8 mouse cellular contexts compared by ENCODE assay signal in the genomic region with DNA sequence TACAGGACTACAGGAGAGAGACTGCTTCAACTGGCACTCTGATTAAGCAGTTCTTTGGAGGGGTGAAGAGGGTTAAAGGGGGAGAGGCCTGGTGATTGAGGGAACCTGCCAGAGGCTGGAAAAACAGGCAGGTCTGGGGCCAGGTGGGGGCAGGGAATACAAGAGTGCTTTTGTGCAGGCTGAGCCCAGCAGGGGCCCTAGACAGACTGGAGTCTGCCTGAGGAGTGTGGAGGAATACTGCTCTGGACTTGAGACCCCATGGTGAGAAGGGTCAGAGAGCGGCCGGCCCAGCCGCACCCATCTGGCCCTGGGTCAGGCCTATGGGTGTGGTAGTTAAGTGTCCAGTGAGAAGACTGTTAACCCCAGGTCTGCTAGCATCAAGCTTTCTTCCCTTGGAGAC. TPM values are rescaled to one million over a fixed set of nuclear protein-coding genes. Genes with fewer than 3 reads are reported as not detected.
DNase-seq lines count a peak whose midpoint lies in the region; ATAC-seq lines count a peak whose summit lies in the region.

No protein-coding gene starts in this region.

- no peaks in the 10 kb centered on the region for H3K9me3 ChIP-seq in kidney, embryonic 16.5 days (ENCODE audit: low read length)
- H3K9me3 ChIP-seq in embryonic facial prominence, embryonic 14.5 days (ENCODE audit: control insufficient read depth, low read length) = no peaks in the 10 kb centered on the region
- H3K9me3 ChIP-seq in lung, embryonic 16.5 days (ENCODE audit: control insufficient read depth, low read length) = no peaks in the 10 kb centered on the region

- no peaks in the 10 kb centered on the region for H3K27me3 ChIP-seq in kidney, embryonic 16.5 days (ENCODE audit: insufficient read depth, low read length)
- H3K27me3 ChIP-seq in embryonic facial prominence, embryonic 14.5 days (replicated peaks; ENCODE audit: control insufficient read depth, insufficient read depth, low read length) = no peaks in the 10 kb centered on the region
- H3K27me3 ChIP-seq in lung, embryonic 16.5 days (ENCODE audit: control insufficient read depth, insufficient read depth, low read depth, low read length) = no peaks in the 10 kb centered on the region

- peaks cover 38% of the 10 kb centered on the region for H3K36me3 ChIP-seq in kidney, embryonic 16.5 days (ENCODE audit: insufficient read depth, low read length)
- peaks cover 42% of the 10 kb centered on the region for H3K36me3 ChIP-seq in embryonic facial prominence, embryonic 14.5 days (ENCODE audit: control insufficient read depth, insufficient read depth, low read length)
- H3K36me3 ChIP-seq in lung, embryonic 16.5 days (ENCODE audit: control insufficient read depth, insufficient read depth, low read length) = peaks cover 11% of the 10 kb centered on the region

- H3K9ac ChIP-seq in kidney, embryonic 16.5 days (replicated peaks; ENCODE audit: low read length) = no peak overlapping the region
- no peak overlapping the region for H3K9ac ChIP-seq in embryonic facial prominence, embryonic 14.5 days (ENCODE audit: low read depth, low read length)
- H3K9ac ChIP-seq in lung, embryonic 16.5 days (ENCODE audit: low read length) = no peak overlapping the region

- peaks cover 4% of the 10 kb centered on the region; the same call in 1 of the 2 replicates for H3K4me1 ChIP-seq in kidney, embryonic 16.5 days (ENCODE audit: insufficient read depth, low read length)
- peaks cover 20% of the 10 kb centered on the region for H3K4me1 ChIP-seq in embryonic facial prominence, embryonic 14.5 days (ENCODE audit: control insufficient read depth, insufficient read depth, low read length)
- H3K4me1 ChIP-seq in lung, embryonic 16.5 days (replicated peaks; ENCODE audit: control insufficient read depth, insufficient read depth, low read length) = peaks cover 25% of the 10 kb centered on the region

- peak; percentile 49 for ATAC-seq in kidney, embryonic 16.5 days (ENCODE audit: low FRiP score, low TSS enrichment)
- peak; percentile 42; the same call in 1 of the 2 replicates for ATAC-seq in embryonic facial prominence, embryonic 14.5 days (ENCODE audit: low read depth)
- peak; percentile 81 for ATAC-seq in lung, embryonic 16.5 days (ENCODE audit: low read depth)

- WGBS in kidney, embryonic 16.5 days = 43% methylated on average over 3 of the region's 3 CpGs
- WGBS in embryonic facial prominence, embryonic 14.5 days = 38% methylated on average over 3 of the region's 3 CpGs
- WGBS in lung, embryonic 16.5 days = 37% methylated on average over 3 of the region's 3 CpGs

- no peak overlapping the region for H3K4me3 ChIP-seq in kidney, embryonic 16.5 days (ENCODE audit: low read length)
- H3K4me3 ChIP-seq in embryonic facial prominence, embryonic 14.5 days (ENCODE audit: low read depth, low read length) = no peak overlapping the region
- H3K4me3 ChIP-seq in lung, embryonic 16.5 days (ENCODE audit: low read length) = no peak overlapping the region

- no peak overlapping the region for H3K4me2 ChIP-seq in kidney, embryonic 16.5 days (replicated peaks; ENCODE audit: low read depth, low read length)
- H3K4me2 ChIP-seq in embryonic facial prominence, embryonic 14.5 days (ENCODE audit: low read depth, low read length) = no peak overlapping the region
- no peak overlapping the region; the same call in 1 of the 2 replicates for H3K4me2 ChIP-seq in lung, embryonic 16.5 days (ENCODE audit: low read depth, low read length)

- no peak overlapping the region for H3K27ac ChIP-seq in kidney, embryonic 16.5 days (ENCODE audit: low read length)
- H3K27ac ChIP-seq in embryonic facial prominence, embryonic 14.5 days (replicated peaks; ENCODE audit: low read depth, low read length) = peak overlapping the region; percentile 30; the same call in 1 of the 2 replicates
- peak overlapping the region; percentile 72 for H3K27ac ChIP-seq in lung, embryonic 16.5 days (ENCODE audit: low read length)

- DNase-seq in kidney, adult 9 months = no peak
- peak; percentile 88 for DNase-seq in ZHBTc4 (ENCODE audit: low read depth, low spot score)
- DNase-seq in embryonic facial prominence, embryonic 14.5 days (ENCODE audit: low spot score) = peak; percentile 51
- no peak for DNase-seq in frontal cortex, postnatal 36 days (ENCODE audit: low spot score in 2 of 2)
- DNase-seq in adrenal gland, adult (ENCODE audit: inconsistent age in 2 of 2, low spot score in 1 of 2) = no peak
- DNase-seq in adipocyte (ENCODE audit: low spot score) = no peak

RNA-seq across cellular contexts. Expression of a gene that starts 6.7 kb away (rescaled TPM):
- polyA plus RNA-seq in kidney, embryonic 16.5 days (2015; fragmentation: Nextera tagmentation; extraction: Ambion mirVana) = 20.3 and 21.3 TPM in 2 replicates
- 23.9 and 27.3 TPM in 2 replicates for polyA plus RNA-seq in embryonic facial prominence, embryonic 14.5 days (2014; fragmentation: Nextera tagmentation; extraction: Ambion mirVana)
- polyA plus RNA-seq in lung, embryonic 16.5 days (2015; fragmentation: Nextera tagmentation; extraction: Ambion mirVana) = 31.0 and 31.9 TPM in 2 replicates

Comparison
In these comparisons a context has a peak if more than half of its experiments do, and no peak if none do; other contexts are left out.
1. DNase-seq: peak in ZHBTc4 (single experiment) and embryonic facial prominence, embryonic 14.5 days (single experiment); none in kidney, adult 9 months (single experiment), frontal cortex, postnatal 36 days (0 of 2), adrenal gland, adult (0 of 2) and adipocyte (single experiment).
2. Peak in every context shown above with its lines, with median percentiles within 50 percentile points of each other: ATAC-seq.